Mouse (Mus musculus): ENCODE measurements around the gene Ccdc85c.

- TF ChIP-seq CTCF (IDR thresholded peaks at IDR 0.05; ENCODE audit: extremely low read depth, insufficient read depth, insufficient read length, insufficient replicate concordance) (no peak), POLR2A (IDR thresholded peaks at IDR 0.05; ENCODE audit: low read depth, low read length) (no peak)
These were observed 22.2 kb downstream of the Ccdc85c start for GRCm38 (mm10) chr12:108253042-108253441.
